Mouse (Mus musculus) c-Kit-positive CD71-negative TER-119-negative erythroid progenitor cells, embryonic 14.5 days (primary cell): ENCODE results near the gene Allc.

ENCODE experiments used
- DNase-seq: peaks from one replicate; pipeline ENCODE4 v3.0.0-alpha.2; 2013; ENCODE audit warnings: low read depth

Allc gene

GRCm38 (mm10) chr12:28579132-28579531 lies 3.2 kb downstream of the Allc start:
- no peak for DNase-seq

GRCm38 (mm10) chr12:28578147-28578546 lies 4.2 kb downstream of the Allc start:
- no peak for DNase-seq

DNA sequence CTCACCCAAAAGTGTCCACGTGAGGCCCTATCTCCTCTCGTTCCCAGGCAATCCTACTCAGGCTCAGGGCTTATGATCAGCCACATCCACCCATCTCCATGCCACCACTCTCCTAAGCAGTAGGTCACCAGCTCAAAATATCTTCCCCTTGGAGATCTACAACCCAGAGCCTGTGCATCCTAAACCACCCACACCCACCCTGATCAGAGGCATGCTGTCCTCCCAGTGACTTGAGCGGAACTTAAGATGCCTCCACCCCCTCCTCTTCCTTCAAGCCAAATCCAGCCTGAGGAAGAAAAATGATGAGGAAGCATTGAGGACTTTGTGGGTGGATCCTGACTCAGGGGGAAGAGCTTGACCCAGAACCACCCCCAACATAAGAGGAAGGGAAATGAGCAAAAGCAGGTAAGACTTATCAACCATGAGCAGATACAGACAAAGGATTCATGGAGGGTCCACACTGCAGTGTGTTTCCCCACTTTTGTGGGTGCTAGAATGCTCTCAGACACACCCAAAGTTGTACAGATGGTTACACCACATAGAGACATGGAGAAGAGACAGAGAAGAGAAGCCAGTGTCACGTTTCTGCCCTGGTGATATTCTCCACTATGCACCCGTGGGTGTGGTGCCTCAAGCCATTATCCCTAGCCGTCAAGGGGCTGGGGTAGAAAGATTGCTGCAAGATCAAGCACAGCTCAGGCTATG lies 6.8 kb downstream of the Allc start:
- no peak for DNase-seq

DNA sequence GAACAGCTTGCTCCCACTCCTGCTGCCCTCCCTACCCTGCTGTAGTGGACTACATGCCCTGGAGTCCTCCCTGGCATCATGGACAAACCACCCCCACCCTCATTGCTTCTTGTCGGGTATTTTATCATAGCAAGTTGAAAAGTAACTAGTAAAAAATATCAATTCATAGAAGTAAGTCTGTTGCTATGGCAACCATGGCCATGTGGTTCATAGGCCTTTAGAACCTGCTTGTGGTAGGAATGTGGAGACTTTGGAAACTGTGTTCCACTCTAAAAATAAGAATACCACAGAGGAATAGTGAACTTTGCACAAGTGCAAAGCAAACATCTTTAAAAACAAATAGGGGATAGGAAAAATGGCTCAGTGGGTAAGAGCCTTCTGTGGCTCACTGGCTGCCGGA lies 10.1 kb downstream of the Allc start:
- DNase-seq = no peak

- DNase-seq = no peak
Observed at GRCm38 (mm10) chr12:28552299-28552698, 30.0 kb downstream of the Allc start, which contains the start of gene Dcdc2c. TSS of gene Dcdc2c (minus strand) at chr12:28552399.

DNA sequence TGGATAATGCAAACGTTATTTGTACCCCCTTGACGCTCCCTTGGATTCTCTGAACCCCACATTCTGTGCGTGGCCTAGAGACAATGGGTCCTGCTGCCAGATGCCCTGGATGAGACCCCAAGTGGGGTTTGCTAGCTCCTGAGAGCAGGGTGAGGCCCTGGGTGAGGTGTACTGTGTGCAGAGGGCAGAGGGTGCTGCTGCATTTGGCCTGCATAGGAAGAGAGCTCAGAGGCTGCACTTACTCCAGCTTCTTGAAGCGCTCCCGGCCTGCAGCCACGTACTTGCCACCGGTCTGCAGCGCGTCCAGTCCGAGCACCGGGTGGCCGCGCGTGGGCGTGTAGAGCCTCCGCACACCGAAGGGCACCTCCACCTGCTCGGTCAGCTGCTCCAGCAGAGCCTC lies 30.5 kb downstream of the Allc start:
- no peak for DNase-seq

DNA sequence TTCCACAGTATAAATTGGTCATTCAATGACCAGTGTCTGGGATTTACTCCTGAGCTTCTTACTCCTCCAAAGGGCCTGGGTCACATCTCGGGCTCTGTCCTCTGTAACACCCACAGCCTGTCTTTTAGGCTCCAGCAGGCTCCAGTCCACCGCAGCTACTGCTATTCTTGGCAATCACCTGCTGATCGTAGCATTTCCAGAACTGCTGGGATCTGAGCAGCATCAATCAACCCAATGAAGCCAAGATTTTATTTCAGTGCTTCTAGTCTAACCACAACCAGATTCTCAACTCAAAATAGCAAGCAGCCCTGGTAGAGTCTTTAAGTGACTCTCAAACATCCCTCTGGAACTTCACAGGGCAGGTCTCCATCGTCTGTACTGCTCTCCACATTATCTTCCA lies 33.4 kb downstream of the Allc start:
- no peak for DNase-seq

DNA sequence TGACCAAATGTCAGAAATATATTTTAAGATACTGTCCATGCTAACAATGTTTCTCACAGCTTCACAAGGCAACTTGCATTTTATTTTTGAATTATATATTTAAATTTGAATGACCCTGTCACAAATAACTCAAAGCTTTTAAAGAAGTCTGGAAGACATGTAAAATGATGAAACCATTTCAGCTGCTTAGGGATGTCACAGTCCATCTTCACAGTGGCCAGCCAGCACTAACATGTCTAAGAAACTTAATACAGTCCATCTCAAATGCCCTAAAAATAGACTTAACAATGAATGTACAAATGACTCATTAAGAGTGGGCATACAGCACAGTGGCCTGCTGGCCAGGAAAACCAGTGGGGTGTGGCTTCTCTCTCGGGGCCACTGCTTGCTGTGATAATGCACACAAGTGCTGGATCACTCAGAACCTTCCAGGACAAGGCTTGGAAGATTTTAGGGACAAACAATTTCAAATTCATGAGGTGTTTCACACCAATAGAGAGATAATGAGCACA lies 68.0 kb downstream of the Allc start:
- no peak for DNase-seq

GRCm38 (mm10) chr12:28509699-28510280 lies 72.5 kb downstream of the Allc start:
- no peak for DNase-seq
